Mouse (Mus musculus) cerebellum, adult 11-12 months (tissue): Measurements from ENCODE around the gene Psmd2.

Experiments
- DNase-seq: peaks from one replicate; pipeline ENCODE4 v3.0.0; 2022

Gene Psmd2

DNA sequence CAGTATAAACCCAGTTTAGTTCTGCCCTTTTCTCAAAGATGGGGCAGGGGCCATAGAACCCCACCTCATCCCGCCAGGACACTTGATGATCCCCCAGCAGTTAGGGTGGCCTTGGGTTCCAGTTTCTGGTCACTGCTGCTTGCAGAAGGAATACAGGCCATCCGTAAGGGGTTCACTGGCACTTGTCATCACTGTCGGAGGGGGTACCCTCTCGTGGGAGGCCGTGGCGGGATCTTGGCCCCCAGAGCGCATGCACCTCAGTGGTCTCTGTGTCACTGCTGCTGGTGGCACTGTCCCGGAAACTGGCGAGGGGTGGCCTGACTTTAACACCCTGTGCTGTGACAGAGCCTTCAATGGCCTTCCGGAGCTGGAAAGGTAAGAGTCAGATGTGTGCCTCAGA, 51.6 kb downstream of the Psmd2 start:
- peak; percentile 50 for DNase-seq

DNA sequence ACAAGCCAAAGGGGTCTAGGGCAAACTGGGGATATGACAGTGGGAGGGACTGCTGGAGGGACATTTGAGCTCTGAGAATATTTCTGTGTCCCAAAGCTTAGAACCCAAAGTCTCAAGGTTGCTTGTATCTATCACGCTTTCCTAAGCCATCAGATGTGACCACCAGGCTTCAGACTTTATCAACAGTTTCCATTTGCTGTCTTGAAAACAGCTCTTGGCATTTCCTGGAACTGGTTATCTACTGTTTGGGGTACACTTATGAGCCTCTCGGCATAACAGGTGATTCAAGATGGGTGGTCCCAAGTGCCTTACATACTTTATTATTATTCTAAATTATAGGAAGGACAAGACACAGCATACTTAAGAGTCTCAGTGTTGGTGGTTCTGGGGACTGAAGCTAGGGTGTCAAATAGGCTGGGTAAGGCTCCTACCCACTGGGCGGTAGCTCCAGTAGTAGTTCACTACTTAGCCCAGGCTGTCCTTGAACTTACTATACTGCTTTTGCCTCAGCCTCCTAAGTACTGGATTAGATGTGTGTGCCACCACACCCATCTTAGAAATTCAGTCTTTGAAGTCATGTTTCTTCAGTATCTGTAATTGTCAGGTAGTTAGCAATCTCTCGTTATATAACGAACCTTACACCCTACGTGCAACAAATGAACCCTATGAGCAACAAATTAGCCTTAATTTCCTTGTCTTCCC, 52.4 kb downstream of the Psmd2 start:
- no peak for DNase-seq

DNA sequence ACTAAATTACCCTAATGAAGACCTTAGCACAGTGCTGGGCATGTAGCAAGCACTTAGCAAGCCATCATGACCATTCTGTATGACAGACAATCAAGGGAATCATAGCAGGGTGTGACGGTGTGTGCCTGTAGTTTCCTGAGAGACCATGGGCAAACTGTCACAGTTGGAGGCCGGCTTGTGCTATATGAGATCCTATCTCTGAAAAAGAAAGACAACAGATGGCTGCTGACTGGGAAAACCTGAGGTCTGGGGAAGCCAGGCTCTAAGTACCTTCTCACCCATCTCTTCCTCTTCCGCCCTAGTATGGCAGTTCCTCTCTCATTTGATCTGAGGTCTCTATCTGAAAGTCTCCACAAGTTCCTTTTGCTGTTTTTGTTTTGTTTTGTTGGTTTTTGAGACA, 54.3 kb downstream of the Psmd2 start:
- peak; percentile 48 for DNase-seq

- DNase-seq = peak; percentile 44
Measured at GRCm38 (mm10) chr16:20706407-20707055, 55.1 kb downstream of the Psmd2 start.

- DNase-seq = peak; percentile 21
Measured at GRCm38 (mm10) chr16:20708220-20708938, 56.9 kb downstream of the Psmd2 start.

DNA sequence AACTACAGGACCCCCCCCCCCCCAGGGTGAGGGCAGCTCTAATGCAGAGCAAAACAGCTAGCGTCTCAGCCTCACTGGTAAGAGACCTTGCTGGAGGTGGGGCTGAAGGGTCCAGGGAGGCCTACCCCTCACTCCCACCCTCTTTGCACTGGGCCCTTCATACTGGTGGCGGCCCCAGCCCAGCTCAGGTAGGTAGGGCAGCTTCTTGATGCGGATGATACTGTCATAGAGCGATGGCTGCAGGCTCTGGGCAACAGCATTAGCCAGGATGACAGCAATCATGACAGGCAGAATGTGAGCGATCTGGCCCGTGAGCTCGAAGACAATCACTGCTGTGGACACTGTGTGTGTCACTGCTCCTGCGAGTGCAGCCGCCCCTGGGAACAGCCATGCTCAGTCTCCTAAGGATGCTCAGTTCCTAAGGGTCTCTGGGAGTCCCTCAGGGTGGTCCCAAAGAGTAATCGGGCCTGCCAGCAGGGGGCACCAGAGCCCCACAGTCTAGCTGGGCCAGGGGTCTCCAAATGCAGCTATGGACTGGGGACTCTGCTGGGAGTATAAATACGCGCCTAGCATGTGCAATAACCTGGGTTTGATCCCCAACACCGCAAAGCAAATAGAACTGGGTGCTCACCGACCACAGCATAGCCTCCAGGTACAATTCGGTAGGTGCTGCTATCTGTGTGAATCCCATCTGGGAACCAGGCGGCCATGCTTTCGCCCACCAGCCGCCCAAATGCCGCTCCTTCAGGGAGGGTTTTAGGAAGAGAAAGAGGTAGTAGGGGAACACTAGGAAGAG, 57.7 kb downstream of the Psmd2 start:
- DNase-seq = peak; percentile 41

DNA sequence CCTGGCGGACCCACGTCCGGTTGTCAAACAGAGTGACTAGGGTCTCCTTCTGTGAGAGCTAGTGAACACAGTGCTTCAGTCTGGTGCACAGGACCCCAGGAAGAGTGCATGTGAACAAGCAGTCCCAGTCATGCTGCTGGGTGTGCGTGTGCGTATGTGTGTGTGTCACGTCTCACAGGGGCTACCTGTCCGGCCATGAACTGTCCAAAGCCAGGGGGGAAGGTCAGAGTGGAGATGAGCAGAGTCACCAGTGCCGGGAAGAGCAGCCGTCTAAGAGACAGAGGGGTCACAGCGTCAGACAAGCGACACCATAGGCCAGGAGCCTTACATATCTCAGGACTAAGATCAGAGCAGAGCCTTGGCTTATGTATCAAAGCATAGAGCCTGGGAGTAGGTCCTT, 58.9 kb downstream of the Psmd2 start:
- peak; percentile 19 for DNase-seq

- DNase-seq = peak; percentile 25
Measured at GRCm38 (mm10) chr16:20710810-20711209, 59.4 kb downstream of the Psmd2 start.

DNA sequence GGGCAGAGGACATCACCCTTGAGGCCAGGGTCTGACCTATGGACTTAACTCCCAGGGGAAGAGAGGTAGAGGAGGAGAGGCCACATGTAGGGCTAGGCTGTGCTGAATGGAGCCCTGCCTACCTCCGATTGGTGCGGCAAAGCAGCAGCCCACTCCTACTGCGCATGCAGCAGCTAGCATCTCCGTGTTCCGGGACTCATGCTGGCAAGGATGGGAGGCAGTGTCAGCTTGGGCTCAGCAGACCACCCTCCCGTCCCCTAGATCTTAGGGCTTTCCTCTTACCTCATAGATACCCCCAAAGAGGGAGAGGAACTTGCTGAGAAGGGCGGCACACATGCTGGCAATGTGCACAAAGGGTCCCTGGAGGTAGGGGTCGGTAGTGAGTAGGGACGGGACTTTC, 60.7 kb downstream of the Psmd2 start:
- no peak for DNase-seq

DNA sequence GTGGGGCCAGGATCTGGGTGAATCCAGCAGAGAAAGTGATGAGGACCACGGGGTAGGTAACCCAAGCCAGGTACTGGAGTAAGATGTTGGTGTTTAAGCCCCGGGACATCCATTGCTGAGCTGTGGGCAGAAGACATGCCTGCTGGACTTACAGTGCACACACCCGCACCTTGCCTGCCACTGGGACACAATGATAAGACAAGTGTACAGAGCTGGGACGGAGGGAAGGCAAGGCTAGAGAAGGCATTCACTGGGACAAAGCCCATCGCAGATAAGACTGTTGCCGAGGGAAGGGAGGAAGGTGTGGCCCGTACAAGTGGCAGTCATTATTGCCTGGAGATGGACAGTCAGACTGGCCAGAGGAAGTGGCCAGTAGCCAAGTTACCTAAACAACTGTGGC, 61.4 kb downstream of the Psmd2 start:
- peak; percentile 33 for DNase-seq
